ENCODE assay signal across 16 mouse cellular contexts in the genomic region with DNA sequence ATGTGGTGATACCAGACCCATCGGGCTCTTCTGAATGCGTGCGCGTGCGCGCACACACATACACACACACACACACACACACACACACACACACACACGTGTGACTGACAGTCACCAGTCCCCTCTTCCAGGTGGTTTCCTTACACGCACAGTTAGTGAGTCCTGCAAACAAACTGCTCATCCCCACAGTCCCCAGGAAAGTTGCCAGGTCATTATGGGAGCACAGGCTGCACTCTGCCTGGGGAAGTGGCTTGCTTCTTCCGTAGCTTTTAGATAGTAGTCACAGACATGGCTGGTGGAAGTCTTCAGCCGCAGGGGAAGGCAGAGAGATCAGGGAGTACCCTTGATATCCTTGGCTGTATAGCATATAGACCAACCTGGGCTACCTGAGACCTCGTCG. TPM values are rescaled to one million over a fixed set of nuclear protein-coding genes. Genes with fewer than 3 reads are reported as not detected.
A peak's percentile ranks its signal among the peaks of the same experiment; 100 is the strongest.
DNase-seq lines count a peak whose midpoint lies in the region; ATAC-seq and TF ChIP-seq lines count a peak whose summit lies in the region.
"Had no signal": no experiment of that assay in that cellular context is flagged by ENCODE, and none has a peak within 500 bp of the region (broad histone marks: within the 10 kb centered on the region; RNA-seq: fewer than 3 reads in every experiment).

No protein-coding gene starts in this region.

- H3K4me2 ChIP-seq in hindbrain, embryonic 12.5 days (replicated peaks) = no peak overlapping the region
- no peak overlapping the region; the same call in 1 of the 2 replicates for H3K4me2 ChIP-seq in lung, embryonic 16.5 days (ENCODE audit: low read depth, low read length)
- no peak overlapping the region for H3K4me2 ChIP-seq in intestine, embryonic 16.5 days (ENCODE audit: low read depth, low read length)
- H3K4me2 ChIP-seq: hindbrain, embryonic 15.5 days; midbrain, embryonic 13.5 days had no signal

- no peak overlapping the region for H3K4me3 ChIP-seq in hindbrain, embryonic 10.5 days
- H3K4me3 ChIP-seq in hindbrain, embryonic 12.5 days = no peak overlapping the region
- H3K4me3 ChIP-seq in lung, embryonic 16.5 days (ENCODE audit: low read length) = no peak overlapping the region
- H3K4me3 ChIP-seq in intestine, embryonic 16.5 days (ENCODE audit: low read length) = no peak overlapping the region
- H3K4me3 ChIP-seq in layer of hippocampus, adult 2 months = no peak overlapping the region
- H3K4me3 ChIP-seq: hindbrain, embryonic 15.5 days; midbrain, embryonic 13.5 days had no signal

- DNase-seq in cerebellum, postnatal 14 days = peak; percentile 33 to 37
- no peak for DNase-seq in cerebellum, adult 9-10 months
- no peak for DNase-seq in hindbrain, embryonic 10.5 days (ENCODE audit: low spot score)
- no peak for DNase-seq in lung, postnatal 25 days (ENCODE audit: low spot score)
- no peak for DNase-seq in layer of hippocampus, adult 2 months (ENCODE audit: low spot score in 2 of 2)
- DNase-seq: cerebellum, adult 11 months; forebrain, postnatal 0 days; gastrocnemius, postnatal 25 days; kidney, postnatal 4 days; layer of hippocampus, postnatal 36 days had no signal

- 0 out of 2 replicates have a peak, but pooled peaks cover 7% of the 10 kb centered on the region for H3K36me3 ChIP-seq in hindbrain, embryonic 10.5 days
- H3K36me3 ChIP-seq in hindbrain, embryonic 12.5 days = no peaks in the 10 kb centered on the region
- H3K36me3 ChIP-seq in lung, embryonic 16.5 days (ENCODE audit: control insufficient read depth, insufficient read depth, low read length) = no peaks in the 10 kb centered on the region
- no peaks in the 10 kb centered on the region for H3K36me3 ChIP-seq in intestine, embryonic 16.5 days (ENCODE audit: control insufficient read depth, insufficient read depth, low read length)
- H3K36me3 ChIP-seq: hindbrain, embryonic 15.5 days; midbrain, embryonic 13.5 days had no signal

- peak overlapping the region; percentile 86 for H3K27ac ChIP-seq in hindbrain, embryonic 10.5 days
- H3K27ac ChIP-seq in hindbrain, embryonic 12.5 days = no peak overlapping the region; the same call in 1 of the 2 replicates
- H3K27ac ChIP-seq in lung, embryonic 16.5 days (ENCODE audit: low read length) = peak overlapping the region; percentile 72
- H3K27ac ChIP-seq in intestine, embryonic 16.5 days (ENCODE audit: low read length) = peak overlapping the region; percentile 43
- H3K27ac ChIP-seq in layer of hippocampus, adult 2 months = no peak overlapping the region
- H3K27ac ChIP-seq: midbrain, embryonic 13.5 days had no signal

- no peaks in the 10 kb centered on the region for H3K9me3 ChIP-seq in hindbrain, embryonic 10.5 days
- no peaks in the 10 kb centered on the region for H3K9me3 ChIP-seq in hindbrain, embryonic 12.5 days (replicated peaks)
- no peaks in the 10 kb centered on the region for H3K9me3 ChIP-seq in lung, embryonic 16.5 days (ENCODE audit: control insufficient read depth, low read length)
- H3K9me3 ChIP-seq in intestine, embryonic 16.5 days (ENCODE audit: control insufficient read depth, low read length) = no peaks in the 10 kb centered on the region
- H3K9me3 ChIP-seq: hindbrain, embryonic 15.5 days; midbrain, embryonic 13.5 days had no signal

- H3K4me1 ChIP-seq in hindbrain, embryonic 10.5 days (replicated peaks) = peaks cover 63% of the 10 kb centered on the region
- peaks cover 57% of the 10 kb centered on the region for H3K4me1 ChIP-seq in hindbrain, embryonic 12.5 days
- peaks cover 63% of the 10 kb centered on the region for H3K4me1 ChIP-seq in lung, embryonic 16.5 days (replicated peaks; ENCODE audit: control insufficient read depth, insufficient read depth, low read length)
- peaks cover 44% of the 10 kb centered on the region for H3K4me1 ChIP-seq in intestine, embryonic 16.5 days (ENCODE audit: control insufficient read depth, insufficient read depth, low read length)

- H3K27me3 ChIP-seq in hindbrain, embryonic 10.5 days (ENCODE audit: insufficient read depth, poor library complexity, severe bottlenecking) = no peaks in the 10 kb centered on the region
- H3K27me3 ChIP-seq in hindbrain, embryonic 12.5 days = no peaks in the 10 kb centered on the region
- no peaks in the 10 kb centered on the region for H3K27me3 ChIP-seq in lung, embryonic 16.5 days (ENCODE audit: control insufficient read depth, insufficient read depth, low read depth, low read length)
- H3K27me3 ChIP-seq in intestine, embryonic 16.5 days (replicated peaks; ENCODE audit: control insufficient read depth, insufficient read depth, low read length) = no peaks in the 10 kb centered on the region
- H3K27me3 ChIP-seq: hindbrain, embryonic 15.5 days; midbrain, embryonic 13.5 days; Patski had no signal

- no peak overlapping the region for H3K9ac ChIP-seq in hindbrain, embryonic 12.5 days
- H3K9ac ChIP-seq in lung, embryonic 16.5 days (ENCODE audit: low read length) = no peak overlapping the region; the same call in 1 of the 2 replicates
- no peak overlapping the region for H3K9ac ChIP-seq in intestine, embryonic 16.5 days (ENCODE audit: low read depth, low read length)
- H3K9ac ChIP-seq: forebrain, postnatal 0 days; hindbrain, embryonic 15.5 days; midbrain, embryonic 13.5 days had no signal

- no peak for ATAC-seq in hindbrain, embryonic 12.5 days (ENCODE audit: low FRiP score)
- ATAC-seq in lung, embryonic 16.5 days (ENCODE audit: low read depth) = no peak; the same call in 1 of the 2 replicates
- ATAC-seq in intestine, embryonic 16.5 days = no peak
- ATAC-seq: forebrain, postnatal 0 days; midbrain, embryonic 13.5 days had no signal

- TF ChIP-seq CTCF in layer of hippocampus, adult 2 months (conservative IDR thresholded peaks at IDR 0.05) = no peak

- WGBS in hindbrain, embryonic 10.5 days = 82% methylated on average over 12 of the region's 12 CpGs
- 80% methylated on average over 12 of the region's 12 CpGs for WGBS in hindbrain, embryonic 12.5 days
- 46% methylated on average over 12 of the region's 12 CpGs for WGBS in lung, embryonic 16.5 days
- 72% methylated on average over 12 of the region's 12 CpGs for WGBS in intestine, embryonic 16.5 days

RNA-seq across cellular contexts. Expression of gene Sh3bp4, which starts 33.3 kb away (rescaled TPM):
- 25.3 and 27.2 TPM in 2 replicates for polyA plus RNA-seq in hindbrain, embryonic 10.5 days (2016; fragmentation: Nextera tagmentation; extraction: Ambion mirVana)
- 28.0 and 31.4 TPM in 2 replicates for polyA plus RNA-seq in hindbrain, embryonic 12.5 days (2016; fragmentation: Nextera tagmentation; extraction: Ambion mirVana)
- 26.4 and 27.8 TPM in 2 replicates for polyA plus RNA-seq in lung, embryonic 16.5 days (2015; fragmentation: Nextera tagmentation; extraction: Ambion mirVana)
- 13.5 and 14.2 TPM in 2 replicates for polyA plus RNA-seq in intestine, embryonic 16.5 days (2015; fragmentation: Nextera tagmentation; extraction: Ambion mirVana)
- total RNA-seq in layer of hippocampus, adult 2 months (2021) = 10 to 100 TPM; 21.9 to 24.8 TPM

Comparison
In these comparisons a context has a peak if more than half of its experiments do, and no peak if none do; other contexts are left out.
1. DNase-seq: peak in cerebellum, postnatal 14 days (2 of 2); none in cerebellum, adult 9-10 months (single experiment), hindbrain, embryonic 10.5 days (single experiment), lung, postnatal 25 days (single experiment) and layer of hippocampus, adult 2 months (0 of 2).
2. H3K27ac ChIP-seq: peak in hindbrain, embryonic 10.5 days (single experiment), lung, embryonic 16.5 days (single experiment) and intestine, embryonic 16.5 days (single experiment); none in hindbrain, embryonic 12.5 days (single experiment) and layer of hippocampus, adult 2 months (single experiment).